Mouse (Mus musculus) urinary bladder, postnatal 10 days (tissue): ENCODE measurements around the gene Cpvl.

Experiments
- DNase-seq: peaks from one replicate; pipeline ENCODE4 v3.0.0; 2022; ENCODE audit warnings: low spot score

The Cpvl gene

GRCm38 (mm10) chr6:53978571-53978970 is at the start of gene Cpvl:
TSS of gene Cpvl (minus strand) at chr6:53978671.
- no peak for DNase-seq

GRCm38 (mm10) chr6:54023846-54024245 is 45.4 kb upstream of the Cpvl start:
- DNase-seq: no peak

GRCm38 (mm10) chr6:54021123-54021789 is 42.8 kb upstream of the Cpvl start:
- no peak for DNase-seq

- DNase-seq: no peak
Measured at GRCm38 (mm10) chr6:54018861-54019260, 40.4 kb upstream of the Cpvl start.

GRCm38 (mm10) chr6:54018038-54018437 is 39.6 kb upstream of the Cpvl start:
- no peak for DNase-seq

- DNase-seq: no peak
Measured at GRCm38 (mm10) chr6:54012163-54012562, 33.7 kb upstream of the Cpvl start.

GRCm38 (mm10) chr6:54010362-54010761 is 31.9 kb upstream of the Cpvl start:
- no peak for DNase-seq

- DNase-seq: no peak
Measured at GRCm38 (mm10) chr6:54009293-54009692, 30.8 kb upstream of the Cpvl start.

- DNase-seq: no peak
Measured at GRCm38 (mm10) chr6:54008448-54009120, 30.1 kb upstream of the Cpvl start.

GRCm38 (mm10) chr6:54005302-54005701 is 26.8 kb upstream of the Cpvl start:
- DNase-seq: no peak

- DNase-seq: no peak
Measured at GRCm38 (mm10) chr6:53996226-53996955, 17.9 kb upstream of the Cpvl start.

GRCm38 (mm10) chr6:53995519-53995918 is 17.0 kb upstream of the Cpvl start:
- DNase-seq: no peak

GRCm38 (mm10) chr6:53992386-53992785 is 13.9 kb upstream of the Cpvl start:
- no peak for DNase-seq

GRCm38 (mm10) chr6:53987235-53987634 is 8.8 kb upstream of the Cpvl start:
- DNase-seq: no peak

- DNase-seq: no peak
Measured at GRCm38 (mm10) chr6:53986273-53986985, 8.0 kb upstream of the Cpvl start.

- DNase-seq: no peak
Measured at GRCm38 (mm10) chr6:53983820-53984219, 5.3 kb upstream of the Cpvl start.

- DNase-seq: no peak
Measured at GRCm38 (mm10) chr6:53982612-53983011, 4.1 kb upstream of the Cpvl start.

GRCm38 (mm10) chr6:53982047-53982600 is 3.7 kb upstream of the Cpvl start:
- no peak for DNase-seq

- DNase-seq: no peak
Measured at GRCm38 (mm10) chr6:53980817-53981480, 2.5 kb upstream of the Cpvl start.

GRCm38 (mm10) chr6:53974040-53974439 is 4.4 kb downstream of the Cpvl start:
- no peak for DNase-seq

- no peak for DNase-seq
Measured at GRCm38 (mm10) chr6:53973468-53973867, 5.0 kb downstream of the Cpvl start.
